Mouse (Mus musculus) liver, adult 2 months (tissue): ENCODE measurements around the gene Tcstv3.

Source experiments
- CTCF ChIP-seq: fragments of 200-500 bp; IDR thresholded peaks from 2 replicates; pipeline ENCODE4 v1.5.1; 2011; ENCODE audit warnings: low read depth, low read length, control low read depth
- POLR2A ChIP-seq: fragments of 200-500 bp; IDR thresholded peaks from 2 replicates; pipeline ENCODE4 v1.6.1; 2011; ENCODE audit warnings: low read length, control low read depth; ENCODE audit not compliant: insufficient read depth; ENCODE audit errors: extremely low read depth

DNA sequence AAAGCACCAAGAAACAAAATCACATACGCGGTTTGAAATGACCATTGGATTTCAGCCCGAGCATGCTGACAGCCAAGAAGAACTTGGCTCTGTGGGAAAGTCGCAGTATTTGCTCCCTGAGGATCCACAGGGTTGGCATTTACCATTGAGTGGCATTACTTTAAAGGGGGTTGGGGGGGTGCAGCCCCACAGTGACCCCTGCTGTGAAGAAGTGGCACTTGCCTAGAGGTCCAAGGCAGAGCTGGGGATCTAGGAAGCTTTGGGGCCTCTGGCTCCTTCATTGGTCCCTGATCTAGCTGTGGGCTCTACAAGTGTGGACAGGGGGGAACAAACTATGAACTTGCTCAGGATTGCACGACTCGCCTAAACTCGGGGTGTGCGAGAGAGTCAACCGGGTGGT is 37.9 kb upstream of the Tcstv3 start:
- TF ChIP-seq CTCF (no peak), POLR2A (no peak)
